Mouse (Mus musculus) gastrocnemius, adult 2 months (tissue): Measurements from ENCODE around the gene Traf1. TPM values are rescaled to one million over a fixed set of nuclear protein-coding genes. Genes with fewer than 3 reads are reported as not detected.

Source experiments
- DNase-seq: peaks from one replicate; pipeline ENCODE4 v3.0.0; 2022
- H3K27ac ChIP-seq: fragments of 200-600 bp; 2 replicates; pipeline ENCODE4 v1.8.1; 2022; ENCODE audit warnings: mild to moderate bottlenecking
- H3K4me3 ChIP-seq: fragments of 200-600 bp; 2 replicates; pipeline ENCODE4 v1.8.1; 2022; ENCODE audit warnings: mild to moderate bottlenecking, moderate library complexity
- CTCF ChIP-seq: fragments of 200-600 bp; IDR thresholded peaks from 2 replicates; pipeline ENCODE4 v1.8.1; 2022; ENCODE audit warnings: antibody characterized with exemption, mild to moderate bottlenecking, moderate library complexity
- intact Hi-C: fragments of 180-260 bp; cut with DNase I; formaldehyde crosslinking; loops from one replicate; pipeline ENCODE4 v1.15.1; 2025
- total RNA-seq, 2 experiments: library from RNA; stranded (reverse); gene quantifications; 2 replicates each; pipeline ENCODE4 v1.2.3; 2021

Traf1 gene
- total RNA-seq, 2 experiments from 2014 or later, result 0.46 to 1.2 TPM

GRCm38 (mm10) chr2:34914823-34915082, 46.8 kb downstream of the Traf1 start:
- Histone ChIP-seq H3K4me3 (no peak overlapping the region), H3K27ac (no peak overlapping the region)
- TF ChIP-seq CTCF, result no peak
- intact Hi-C loops, result no loop called here
- DNase-seq, result no peak

- Histone ChIP-seq H3K4me3 (peak overlapping the region; percentile 81), H3K27ac (peak overlapping the region; percentile 63)
- intact Hi-C loops, result no loop called here
- TF ChIP-seq CTCF, result no peak
- DNase-seq, result peak; percentile 49
Measured at GRCm38 (mm10) chr2:34914069-34914822, 47.3 kb downstream of the Traf1 start.

GRCm38 (mm10) chr2:34913218-34914068, 48.1 kb downstream of the Traf1 start, which contains the start of gene Phf19:
Gene Phf19, minus strand, starts transcription at chr2:34914026.
- intact Hi-C loops, result no loop called here
- H3K27ac ChIP-seq, result peak within 1 kb of the TSS; percentile 63
- peak within 1 kb of the TSS; percentile 81 for H3K4me3 ChIP-seq
- TF ChIP-seq CTCF, result no peak
- DNase-seq, result peak; percentile 69

GRCm38 (mm10) chr2:34912613-34913012, 49.0 kb downstream of the Traf1 start:
- Histone ChIP-seq H3K4me3 (peak overlapping the region; percentile 81), H3K27ac (no peak overlapping the region)
- intact Hi-C loops, result no loop called here
- DNase-seq, result no peak
- TF ChIP-seq CTCF, result no peak

GRCm38 (mm10) chr2:34911871-34912270, 49.7 kb downstream of the Traf1 start:
- H3K27ac ChIP-seq, result no peak overlapping the region
- H3K4me3 ChIP-seq, result no peak overlapping the region
- no peak for DNase-seq
- intact Hi-C loops, result no loop called here
- no peak for TF ChIP-seq CTCF

GRCm38 (mm10) chr2:34909719-34910118, 51.9 kb downstream of the Traf1 start:
- no peak overlapping the region for H3K4me3 ChIP-seq
- H3K27ac ChIP-seq, result no peak overlapping the region
- no peak for TF ChIP-seq CTCF
- DNase-seq, result no peak
- intact Hi-C loops, result no loop called here

- peak; percentile 71 for DNase-seq
- no peak for TF ChIP-seq CTCF
- Histone ChIP-seq H3K27ac (peak overlapping the region; percentile 41), H3K4me3 (no peak overlapping the region)
- intact Hi-C loops, result no loop called here
Measured at GRCm38 (mm10) chr2:34906861-34907604, 54.5 kb downstream of the Traf1 start.

GRCm38 (mm10) chr2:34906426-34906825, 55.1 kb downstream of the Traf1 start:
- intact Hi-C loops, result no loop called here
- no peak for TF ChIP-seq CTCF
- Histone ChIP-seq H3K27ac (peak overlapping the region; percentile 41), H3K4me3 (no peak overlapping the region)
- no peak for DNase-seq

GRCm38 (mm10) chr2:34904849-34905542, 56.6 kb downstream of the Traf1 start:
- intact Hi-C loops, result loop anchor here (5.0 kb wide), 1 partner anchor 67 kb away; no protein-coding TSS in a partner anchor
- peak; percentile 99 for DNase-seq
- peak overlapping the region; percentile 92 for H3K27ac ChIP-seq
- no peak for TF ChIP-seq CTCF
- peak overlapping the region; percentile 74 for H3K4me3 ChIP-seq

- Histone ChIP-seq H3K27ac (peak overlapping the region; percentile 92), H3K4me3 (peak overlapping the region; percentile 74)
- no peak for DNase-seq
- TF ChIP-seq CTCF, result no peak
- intact Hi-C loops, result loop anchor here (5.0 kb wide), 1 partner anchor 68 kb away; no protein-coding TSS in a partner anchor
Measured at GRCm38 (mm10) chr2:34903652-34904405, 57.7 kb downstream of the Traf1 start.

GRCm38 (mm10) chr2:34903191-34903590, 58.4 kb downstream of the Traf1 start:
- H3K27ac ChIP-seq, result no peak overlapping the region
- no peak overlapping the region for H3K4me3 ChIP-seq
- no peak for DNase-seq
- no peak for TF ChIP-seq CTCF
- intact Hi-C loops, result loop anchor here (5.0 kb wide), 1 partner anchor 69 kb away; no protein-coding TSS in a partner anchor

GRCm38 (mm10) chr2:34902731-34903130, 58.8 kb downstream of the Traf1 start:
- intact Hi-C loops, result loop anchor here (5.0 kb wide), 1 partner anchor 70 kb away; no protein-coding TSS in a partner anchor
- no peak for TF ChIP-seq CTCF
- no peak for DNase-seq
- Histone ChIP-seq H3K4me3 (no peak overlapping the region), H3K27ac (no peak overlapping the region)
